Mouse (Mus musculus): ENCODE results near the gene Nfyc. TPM values are rescaled to one million over a fixed set of nuclear protein-coding genes. Genes with fewer than 3 reads are reported as not detected.

Nfyc gene
- total and polyA plus RNA-seq, 3 experiments: 33.6 to 51.1 (median 41.0) TPM

GRCm38 (mm10) chr4:120841342-120841741 lies 10.0 kb upstream of the Nfyc start:
- H3K4me3 ChIP-seq (replicated peaks in 1 of 3; ENCODE audit: low read depth in 2 of 3, low read length in 2 of 3, poor library complexity in 1 of 3): no peak overlapping the region
- in situ Hi-C loops (cut with MboI; ENCODE audit: low pct_ligation_motif_present, low pct_unique_long_range_greater_than_20kb, low sequenced_read_pairs) (no loop called here), dilution Hi-C loops (cut with MboI; ENCODE audit: extremely low pct_ligation_motif_present, extremely low pct_unique_long_range_greater_than_20kb, low sequenced_read_pairs) (no loop called here)
- H3K4me1 ChIP-seq (ENCODE audit: control insufficient read depth in 1 of 2, insufficient read depth in 2 of 2): 0 out of 4 replicates have a peak, but pooled peaks cover 0 to 2% of the 10 kb centered on the region in 2 experiments
- no peaks in the 10 kb centered on the region for H3K9me3 ChIP-seq (replicated peaks; ENCODE audit: low read length)
- DNase-seq (ENCODE audit: extremely low read depth): no peak
- TF ChIP-seq ELF1 (IDR thresholded peaks at IDR 0.05; ENCODE audit: low read depth, low read length) (no peak), RCOR1 (conservative IDR thresholded peaks at IDR 0.05; ENCODE audit: low read depth, low read length) (no peak), USF2 (conservative IDR thresholded peaks at IDR 0.05; ENCODE audit: low read depth, low read length) (no peak), USF1 (IDR thresholded peaks at IDR 0.05; ENCODE audit: low read depth, low read length) (no peak), EP300 (IDR thresholded peaks at IDR 0.05; ENCODE audit: low read length) (no peak), PAX5 (IDR thresholded peaks at IDR 0.05; ENCODE audit: low read length) (no peak), JUN (IDR thresholded peaks at IDR 0.05; ENCODE audit: insufficient read depth, low read depth, low read length) (no peak), POLR2AphosphoS2 (IDR thresholded peaks at IDR 0.05; ENCODE audit: low read depth, low read length) (no peak), MEF2A (IDR thresholded peaks at IDR 0.05; ENCODE audit: borderline replicate concordance, low read depth, low read length) (no peak), CHD2 (IDR thresholded peaks at IDR 0.05; ENCODE audit: low read length) (no peak)
- H3K27me3 ChIP-seq (replicated peaks): peaks cover 4% of the 10 kb centered on the region
- H3K36me3 ChIP-seq (replicated peaks in 1 of 2; ENCODE audit: control insufficient read depth in 1 of 2, insufficient read depth in 1 of 2, low read length in 1 of 2): no peaks in the 10 kb centered on the region
- no peak overlapping the region for H3K27ac ChIP-seq (ENCODE audit: insufficient read depth, low read depth)
- H3K4me2 ChIP-seq (ENCODE audit: insufficient read depth, low read depth, poor library complexity, severe bottlenecking): no peak overlapping the region
- no peaks in the 10 kb centered on the region for H3K79me2 ChIP-seq (replicated peaks; ENCODE audit: control insufficient read depth, extremely low read depth, insufficient read depth, poor library complexity, severe bottlenecking)
- H3K9ac ChIP-seq (ENCODE audit: insufficient read depth, low read depth): no peak overlapping the region

- Histone ChIP-seq H3K9ac (ENCODE audit: insufficient read depth, low read depth) (no peak overlapping the region), H3K79me2 (replicated peaks; ENCODE audit: control insufficient read depth, extremely low read depth, insufficient read depth, poor library complexity, severe bottlenecking) (no peaks in the 10 kb centered on the region), H3K27ac (ENCODE audit: insufficient read depth, low read depth) (no peak overlapping the region), H3K4me1 (ENCODE audit: control insufficient read depth in 1 of 2, insufficient read depth in 2 of 2) (peaks cover 0 to 6% of the 10 kb centered on the region in 2 experiments; a peak in 3 of 4 replicates), H3K9me3 (replicated peaks; ENCODE audit: low read length) (no peaks in the 10 kb centered on the region), H3K36me3 (replicated peaks in 1 of 2; ENCODE audit: control insufficient read depth in 1 of 2, insufficient read depth in 1 of 2, low read length in 1 of 2) (no peaks in the 10 kb centered on the region), H3K4me2 (ENCODE audit: insufficient read depth, low read depth, poor library complexity, severe bottlenecking) (no peak overlapping the region), H3K27me3 (replicated peaks) (no peaks in the 10 kb centered on the region), H3K4me3 (replicated peaks in 1 of 3; ENCODE audit: low read depth in 2 of 3, low read length in 2 of 3, poor library complexity in 1 of 3) (no peak overlapping the region)
- dilution Hi-C loops (cut with MboI; ENCODE audit: extremely low pct_ligation_motif_present, extremely low pct_unique_long_range_greater_than_20kb, low sequenced_read_pairs) (no loop called here), in situ Hi-C loops (cut with MboI; ENCODE audit: low pct_ligation_motif_present, low pct_unique_long_range_greater_than_20kb, low sequenced_read_pairs) (no loop called here)
- no peak for DNase-seq (ENCODE audit: extremely low read depth)
- no peak for TF ChIP-seq BHLHE40 (IDR thresholded peaks at IDR 0.05; ENCODE audit: low read depth, low read length)
- no peak for TF ChIP-seq POLR2A (IDR thresholded peaks at IDR 0.05; ENCODE audit: low read depth, low read length)
- no peak for TF ChIP-seq E2F4 (IDR thresholded peaks at IDR 0.05; ENCODE audit: insufficient replicate concordance, low read depth, low read length)
- no peak for TF ChIP-seq MYC (IDR thresholded peaks at IDR 0.05; ENCODE audit: low read depth, low read length)
- TF ChIP-seq SMC3 (IDR thresholded peaks at IDR 0.05; ENCODE audit: low read depth, low read length): no peak
- no peak for TF ChIP-seq ETS1 (conservative IDR thresholded peaks at IDR 0.05; ENCODE audit: low read depth, low read length)
- no peak for TF ChIP-seq MAX (IDR thresholded peaks at IDR 0.05; ENCODE audit: low read length)
- no peak for TF ChIP-seq GABPA (IDR thresholded peaks at IDR 0.05; ENCODE audit: insufficient replicate concordance, low read depth, low read length)
Measured at GRCm38 (mm10) chr4:120830767-120831166, 605 bp downstream of the Nfyc start.

Data from CH12.LX (cell line).